Mouse (Mus musculus) olfactory bulb, adult 2 months (tissue): ENCODE data around the gene Krtap19-4.

Experiments
- CTCF ChIP-seq: fragments of 200-500 bp; IDR thresholded peaks from 2 replicates; pipeline ENCODE4 v1.5.1; 2012; ENCODE audit warnings: low read depth, mild to moderate bottlenecking, low read length, moderate library complexity; ENCODE audit not compliant: insufficient read depth
- POLR2A ChIP-seq: fragments of 200-500 bp; IDR thresholded peaks from 2 replicates; pipeline ENCODE4 v1.6.1; 2012; ENCODE audit warnings: mild to moderate bottlenecking, low read depth, low read length, moderate library complexity; ENCODE audit not compliant: insufficient read depth

DNA sequence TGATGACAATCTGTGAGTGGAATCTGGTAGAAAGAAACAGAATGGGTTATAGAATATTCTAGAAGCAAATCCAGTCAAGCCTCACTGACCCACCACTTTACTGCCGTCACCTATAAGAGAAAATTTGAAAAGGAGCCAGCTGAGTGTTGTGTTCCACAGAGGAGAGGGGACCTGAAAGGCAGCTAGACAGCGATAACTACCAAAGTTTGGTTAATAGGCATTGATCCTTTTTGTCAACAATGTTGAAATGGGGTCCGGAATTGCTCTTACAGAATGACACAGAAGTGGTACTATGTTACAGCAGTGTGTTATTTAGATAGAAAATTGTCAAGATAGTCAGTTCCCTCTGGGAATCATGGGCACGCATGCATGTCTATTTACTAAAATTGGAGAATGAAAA is 36.3 kb downstream of the Krtap19-4 start:
- TF ChIP-seq CTCF (no peak), POLR2A (no peak)
